Mouse (Mus musculus) forebrain, embryonic 16.5 days (tissue): ENCODE measurements around the gene Klhl9. TPM values are rescaled to one million over a fixed set of nuclear protein-coding genes. Genes with fewer than 3 reads are reported as not detected.
"Not testable (repeated sequence)": the region's sequence is repeated elsewhere in the genome, so short reads cannot be mapped to it uniquely, and the experiment has no call there.

Experiments used
- ATAC-seq: fragments of 200-750 bp; cut with Nextera tagmentation; 2 replicates; pipeline ENCODE4 v1.8.0; 2017; ENCODE audit warnings: mild to moderate bottlenecking, moderate library complexity
- H3K27ac ChIP-seq: fragments of 300-500 bp; sonication (generic); 2 replicates; pipeline ENCODE4 v1.5.1; 2014; ENCODE audit warnings: low read length, control low read depth
- H3K27me3 ChIP-seq: fragments of 300-500 bp; sonication (generic); replicated peaks from 2 replicates; pipeline ENCODE4 v1.6.1; 2014; ENCODE audit warnings: low read length; ENCODE audit not compliant: control insufficient read depth, insufficient read depth
- H3K36me3 ChIP-seq: fragments of 300-500 bp; sonication (generic); 2 replicates; pipeline ENCODE4 v1.6.1; 2014; ENCODE audit not compliant: control insufficient read depth, insufficient read depth
- H3K4me1 ChIP-seq: fragments of 300-500 bp; sonication (generic); replicated peaks from 2 replicates; pipeline ENCODE4 v1.6.1; 2014; ENCODE audit warnings: low read length; ENCODE audit not compliant: control insufficient read depth, insufficient read depth
- H3K4me2 ChIP-seq: fragments of 300-500 bp; sonication (generic); 2 replicates; pipeline ENCODE4 v1.6.1; 2014; ENCODE audit warnings: mild to moderate bottlenecking, low read length, control low read depth
- H3K4me3 ChIP-seq: fragments of 300-500 bp; sonication (generic); replicated peaks from 2 replicates; pipeline ENCODE4 v1.5.1; 2014; ENCODE audit warnings: mild to moderate bottlenecking, low read length, control low read depth
- H3K9ac ChIP-seq: fragments of 300-500 bp; sonication (generic); replicated peaks from 2 replicates; pipeline ENCODE4 v1.6.1; 2014; ENCODE audit warnings: low read depth, low read length, control low read depth
- H3K9me3 ChIP-seq: fragments of 300-500 bp; sonication (generic); 2 replicates; pipeline ENCODE4 v1.6.1; 2016; ENCODE audit warnings: low read length; ENCODE audit not compliant: control insufficient read depth
- WGBS: fragments of 180-500 bp; shearing (Covaris S2); extraction: QIAGEN DNeasy Blood & Tissue Kit; methylation state at CpG from one replicate; pipeline ENCODE4 v1.1.7; 2014; 5-methylcytosine and 5-hydroxymethylcytosine counted together
- polyA plus RNA-seq: library from polyadenylated mRNA; unstranded; fragments of >200 nt; fragmentation: Nextera tagmentation; extraction: Ambion mirVana; gene quantifications from 2 replicates; pipeline ENCODE4 v1.2.1, GENCODE M21; 2015

Gene Klhl9
- polyA plus RNA-seq = 122 and 135 TPM in 2 replicates

DNA sequence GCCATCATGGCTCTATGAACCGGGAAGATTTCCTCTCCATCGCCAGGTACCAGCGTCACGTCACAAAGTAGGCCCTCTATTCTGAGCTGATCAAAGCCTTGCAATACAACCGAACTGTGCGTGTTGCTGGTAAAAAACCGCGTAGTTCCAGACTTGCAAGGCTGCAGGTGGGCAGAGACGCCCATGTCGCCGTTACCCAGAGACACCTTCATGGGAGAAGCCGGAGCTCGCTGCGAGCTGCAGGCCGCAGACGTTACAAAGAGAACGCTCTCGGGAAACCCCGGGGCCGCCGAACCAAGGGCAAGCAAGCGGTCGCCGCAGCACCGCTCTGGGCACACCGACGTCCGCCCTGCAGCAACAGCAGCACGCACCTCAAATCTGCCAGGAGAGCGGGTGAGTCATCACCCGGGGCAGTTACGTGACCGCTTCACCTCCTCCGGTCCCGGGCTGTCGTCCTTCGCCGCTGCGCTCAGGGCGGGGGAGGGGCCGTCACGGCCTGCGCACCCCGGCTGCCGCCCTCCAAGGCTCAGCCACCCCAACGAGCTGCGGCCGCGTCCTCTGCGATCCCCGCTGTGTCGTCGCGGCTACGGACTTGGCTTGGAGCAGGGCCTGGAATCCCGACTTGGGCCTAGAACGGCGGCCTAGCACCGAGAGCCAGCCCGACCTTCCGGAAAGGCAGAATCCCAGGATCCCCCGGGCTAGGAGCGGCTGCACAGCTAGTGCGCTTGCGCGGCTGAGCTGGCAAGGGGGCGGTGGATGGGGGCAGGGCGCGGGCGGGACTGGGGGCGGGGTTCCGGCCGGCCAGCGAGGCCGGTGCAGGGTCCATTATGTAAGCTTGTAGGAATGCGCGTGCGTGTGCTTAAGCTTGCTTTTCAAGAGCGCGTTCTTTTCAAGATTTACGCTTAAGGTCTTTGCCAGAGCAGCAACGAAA, at the start of gene Klhl9, which contains the start of gene Gm26566:
Gene Klhl9, minus strand, starts transcription at position 675 of the 931 bp plus-strand sequence.
Gene Gm26566, plus strand, starts transcription at position 15 of the 931 bp plus-strand sequence.
- whole genome bisulfite sequencing = under 1% methylated on average over 80 of the region's 82 CpGs
- H3K36me3 ChIP-seq = peaks cover 2% of the 10 kb centered on the region
- ATAC-seq = peak; percentile 95

DNA sequence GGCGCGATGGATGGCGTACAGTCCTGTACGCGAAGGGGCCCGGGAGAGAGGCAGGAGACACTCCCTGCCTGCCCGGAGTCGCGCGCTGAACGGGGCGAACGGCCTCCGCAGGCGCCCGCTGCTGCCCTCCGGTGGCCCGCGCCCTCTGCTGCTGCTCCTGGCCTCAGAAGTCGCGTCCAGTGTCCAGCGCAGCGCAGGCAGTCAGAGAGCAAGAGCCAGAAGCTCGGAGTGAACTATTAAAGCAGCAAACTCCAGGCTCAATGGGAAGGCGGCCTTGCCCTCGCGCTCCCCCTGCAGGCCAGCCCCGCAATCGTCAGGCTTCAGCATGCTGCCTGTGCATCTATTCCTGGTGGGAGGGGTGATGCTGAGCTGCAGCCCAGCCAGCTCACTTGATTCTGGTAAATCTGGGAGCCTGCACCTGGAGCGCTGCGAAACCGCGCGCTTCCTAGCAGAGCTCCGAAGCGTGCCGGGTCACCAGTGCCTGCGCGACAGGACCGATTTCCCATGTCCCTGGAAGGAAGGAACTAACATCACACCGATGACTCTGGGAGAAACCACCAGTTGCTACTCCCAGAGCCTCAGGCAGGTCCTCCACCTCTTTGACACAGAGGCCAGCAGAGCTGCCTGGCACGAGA, 41.2 kb upstream of the Klhl9 start:
- H3K27me3 ChIP-seq, H3K9ac ChIP-seq, H3K36me3 ChIP-seq, ATAC-seq, H3K27ac ChIP-seq, H3K4me1 ChIP-seq, H3K9me3 ChIP-seq: not testable (repeated sequence)
- peak overlapping the region; percentile 40 for H3K4me3 ChIP-seq
- 3% methylated on average over 19 of the region's 42 CpGs for WGBS
- peak overlapping the region; percentile 61 for H3K4me2 ChIP-seq

More for the DNA sequence above, at the start of gene Klhl9, which contains the start of gene Gm26566:
- Histone ChIP-seq H3K27me3 (no peaks in the 10 kb centered on the region), H3K4me3 (peak within 1 kb of the TSS; percentile 83), H3K9ac (peak within 1 kb of the TSS; percentile 98), H3K9me3 (no peaks in the 10 kb centered on the region), H3K4me1 (peaks cover 26% of the 10 kb centered on the region), H3K4me2 (peak within 1 kb of the TSS; percentile 97), H3K27ac (peak within 1 kb of the TSS; percentile 96)

- not testable (repeated sequence) for H3K27ac ChIP-seq, H3K4me3 ChIP-seq, H3K4me1 ChIP-seq, H3K27me3 ChIP-seq, H3K9me3 ChIP-seq, H3K4me2 ChIP-seq, ATAC-seq, H3K36me3 ChIP-seq, H3K9ac ChIP-seq
- 59% methylated on average over 8 of the region's 9 CpGs for WGBS
Observed at GRCm38 (mm10) chr4:88762341-88762740, 40.1 kb upstream of the Klhl9 start.

GRCm38 (mm10) chr4:88761776-88762175, 39.5 kb upstream of the Klhl9 start:
- not testable (repeated sequence) for ATAC-seq, H3K9me3 ChIP-seq, H3K27ac ChIP-seq, H3K9ac ChIP-seq, H3K4me2 ChIP-seq, H3K4me3 ChIP-seq, H3K36me3 ChIP-seq, H3K27me3 ChIP-seq, H3K4me1 ChIP-seq
- WGBS = 68% methylated on average over 6 of the region's 8 CpGs

- H3K4me1 ChIP-seq, H3K36me3 ChIP-seq, H3K9ac ChIP-seq, H3K27ac ChIP-seq, H3K9me3 ChIP-seq, H3K27me3 ChIP-seq, ATAC-seq: not testable (repeated sequence)
- 1% methylated on average over 22 of the region's 28 CpGs for WGBS
- peak overlapping the region; percentile 60 for H3K4me2 ChIP-seq
- H3K4me3 ChIP-seq = peak overlapping the region; percentile 40
Observed at GRCm38 (mm10) chr4:88760431-88760830, 38.2 kb upstream of the Klhl9 start.

GRCm38 (mm10) chr4:88759610-88760268, 37.5 kb upstream of the Klhl9 start, which contains the start of gene Gm13283:
Gm13283 (plus strand) TSS chr4:88760119.
- not testable (repeated sequence) for H3K9me3 ChIP-seq, H3K27me3 ChIP-seq, H3K9ac ChIP-seq, H3K36me3 ChIP-seq, H3K27ac ChIP-seq, ATAC-seq, H3K4me1 ChIP-seq
- WGBS = 26% methylated on average over 7 of the region's 14 CpGs
- Histone ChIP-seq H3K4me2 (peak within 1 kb of the TSS; percentile 60), H3K4me3 (peak within 1 kb of the TSS; percentile 40)

DNA sequence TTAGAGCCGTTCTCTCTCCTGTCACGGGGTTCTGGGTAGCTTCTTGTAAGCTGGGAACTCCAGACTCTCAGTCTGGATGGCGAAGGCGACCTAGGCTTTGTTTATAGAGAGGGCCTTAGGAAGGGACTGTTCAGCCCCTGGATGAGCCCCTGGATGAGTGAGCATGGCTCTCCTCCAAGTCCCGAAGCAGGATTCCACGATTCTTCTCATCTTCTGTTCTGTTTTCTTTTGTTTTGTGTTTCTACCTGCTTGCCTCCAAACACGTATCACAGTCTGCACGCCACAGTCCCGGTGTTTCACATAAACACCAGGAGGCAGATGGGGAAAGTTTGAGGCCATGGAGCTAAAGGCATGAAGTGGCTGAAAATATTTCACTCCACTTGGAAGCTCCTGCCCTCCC, 36.5 kb upstream of the Klhl9 start:
- ATAC-seq, H3K4me2 ChIP-seq, H3K27me3 ChIP-seq, H3K9me3 ChIP-seq, H3K9ac ChIP-seq, H3K27ac ChIP-seq, H3K4me3 ChIP-seq, H3K4me1 ChIP-seq, H3K36me3 ChIP-seq: not testable (repeated sequence)
- WGBS = 89% methylated on average over 6 of the region's 9 CpGs

DNA sequence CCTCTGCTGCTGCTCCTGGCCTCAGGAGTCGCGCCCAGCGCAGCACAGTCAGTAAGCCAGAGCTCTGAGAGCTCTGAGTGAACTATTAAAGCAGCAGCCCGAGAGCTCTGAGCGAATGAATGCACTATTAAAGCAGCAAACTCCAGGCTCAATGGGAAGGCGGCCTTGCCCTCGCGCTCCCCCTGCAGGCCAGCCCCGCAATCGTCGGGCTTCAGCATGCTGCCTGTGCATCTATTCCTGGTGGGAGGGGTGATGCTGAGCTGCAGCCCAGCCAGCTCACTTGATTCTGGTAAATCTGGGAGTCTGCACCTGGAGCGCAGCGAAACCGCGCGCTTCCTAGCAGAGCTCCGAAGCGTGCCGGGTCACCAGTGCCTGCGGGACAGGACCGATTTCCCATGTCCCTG, 35.4 kb upstream of the Klhl9 start:
- ATAC-seq = peak; percentile 100
- H3K4me3 ChIP-seq = peak overlapping the region; percentile 48
- 0% methylated on average over 20 of the region's 21 CpGs for WGBS

More for the DNA sequence above, 35.4 kb upstream of the Klhl9 start:
- H3K9ac ChIP-seq = peak overlapping the region; percentile 57
- not testable (repeated sequence) for H3K4me1 ChIP-seq, H3K36me3 ChIP-seq, H3K9me3 ChIP-seq, H3K27ac ChIP-seq, H3K27me3 ChIP-seq
- H3K4me2 ChIP-seq = peak overlapping the region; percentile 86
